Mouse (Mus musculus) CH12.LX (cell line): ENCODE measurements around the gene Gm17334.

ENCODE experiments used
- BHLHE40 ChIP-seq: IDR thresholded peaks from 2 replicates; pipeline ENCODE4 v1.6.1; 2011; ENCODE audit warnings: mild to moderate bottlenecking, low read depth, low read length, improper control_type of control experiment
- EP300 ChIP-seq: IDR thresholded peaks from 2 replicates; pipeline ENCODE4 v1.6.1; 2011; ENCODE audit warnings: low read length, improper control_type of control experiment
- MEF2A ChIP-seq: IDR thresholded peaks from 2 replicates; pipeline ENCODE4 v1.6.1; 2014; ENCODE audit warnings: low read depth, mild to moderate bottlenecking, inconsistent platforms, low read length, improper control_type of control experiment, borderline replicate concordance

DNA sequence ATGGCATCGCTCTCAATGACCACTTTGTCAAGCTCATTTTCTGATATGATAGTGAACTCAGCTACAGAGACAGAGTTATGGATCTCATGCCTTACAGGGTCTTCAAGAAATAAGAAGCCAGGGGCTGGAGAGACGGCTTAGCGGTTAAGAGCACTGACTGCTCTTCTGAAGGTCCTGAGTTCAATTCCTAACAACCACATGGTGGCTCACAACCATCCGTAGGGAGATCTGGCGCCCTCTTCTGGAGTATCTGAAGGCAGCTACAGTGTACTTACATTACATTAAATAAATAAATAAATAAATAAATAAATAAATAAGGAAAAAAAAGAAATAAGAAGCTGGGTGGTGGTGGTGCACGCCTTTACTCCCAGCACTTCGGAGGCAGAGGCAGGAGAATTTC, 39.2 kb downstream of the Gm17334 start:
- TF ChIP-seq BHLHE40 (no peak), MEF2A (no peak), EP300 (no peak)
